Mouse (Mus musculus) retina, embryonic 14.5 days (tissue): ENCODE measurements around the gene Ddx39b.
"Not testable (repeated sequence)": the region's sequence is repeated elsewhere in the genome, so short reads cannot be mapped to it uniquely, and the experiment has no call there.

ENCODE experiments used
- DNase-seq: peaks from one replicate; pipeline ENCODE4 v3.0.0-alpha.2; 2015; ENCODE audit warnings: low spot score

Ddx39b gene

DNA sequence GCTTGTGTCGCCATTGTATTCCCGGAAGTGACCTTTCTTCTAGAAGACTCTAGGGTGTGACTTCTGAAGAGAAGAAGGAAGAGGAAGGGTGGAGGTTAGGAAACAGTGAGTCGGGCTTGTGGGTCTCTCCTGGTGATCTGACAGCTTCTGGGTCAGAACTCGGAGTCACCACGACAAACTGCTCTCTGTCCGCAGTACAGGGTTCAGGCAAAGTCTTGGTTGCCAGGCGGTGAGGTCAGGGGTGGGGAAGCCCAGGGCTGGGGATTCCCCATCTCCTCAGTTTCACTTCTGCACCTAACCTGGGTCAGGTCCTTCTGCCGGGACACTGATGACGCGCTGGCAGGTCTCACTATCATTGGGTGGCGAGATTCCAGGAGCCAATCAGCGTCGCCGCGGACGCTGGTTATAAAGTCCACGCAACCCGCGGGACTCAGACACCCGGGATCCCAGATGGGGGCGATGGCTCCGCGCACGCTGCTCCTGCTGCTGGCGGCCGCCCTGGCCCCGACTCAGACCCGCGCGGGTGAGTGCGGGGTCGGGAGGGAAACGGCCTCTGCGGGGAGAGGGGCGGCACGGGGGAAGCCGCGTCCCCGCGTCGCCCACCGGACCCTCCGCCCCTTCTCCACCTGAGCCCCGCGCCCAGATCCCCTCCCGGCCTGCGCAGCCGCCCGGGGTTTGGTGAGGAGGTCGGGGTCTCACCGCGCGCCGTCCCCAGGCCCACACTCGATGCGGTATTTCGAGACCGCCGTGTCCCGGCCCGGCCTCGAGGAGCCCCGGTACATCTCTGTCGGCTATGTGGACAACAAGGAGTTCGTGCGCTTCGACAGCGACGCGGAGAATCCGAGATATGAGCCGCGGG lies 21.3 kb downstream of the Ddx39b start, which contains the start of gene H2-D1:
Gene H2-D1 (plus strand): TSS at position 67 of the 859 bp plus-strand sequence.
- DNase-seq: peak; percentile 94

DNA sequence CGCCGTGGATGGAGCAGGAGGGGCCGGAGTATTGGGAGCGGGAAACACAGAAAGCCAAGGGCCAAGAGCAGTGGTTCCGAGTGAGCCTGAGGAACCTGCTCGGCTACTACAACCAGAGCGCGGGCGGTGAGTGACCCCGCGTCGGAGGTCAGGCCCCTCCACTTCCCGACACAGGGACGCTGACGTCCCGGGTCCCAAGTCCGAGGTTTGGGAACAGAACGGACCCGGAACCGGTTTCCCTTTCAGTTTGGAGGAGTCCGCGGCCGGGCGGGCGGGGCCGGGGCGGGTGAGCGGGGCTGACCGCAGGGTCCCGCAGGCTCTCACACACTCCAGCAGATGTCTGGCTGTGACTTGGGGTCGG lies 22.0 kb downstream of the Ddx39b start:
- DNase-seq: no peak

DNA sequence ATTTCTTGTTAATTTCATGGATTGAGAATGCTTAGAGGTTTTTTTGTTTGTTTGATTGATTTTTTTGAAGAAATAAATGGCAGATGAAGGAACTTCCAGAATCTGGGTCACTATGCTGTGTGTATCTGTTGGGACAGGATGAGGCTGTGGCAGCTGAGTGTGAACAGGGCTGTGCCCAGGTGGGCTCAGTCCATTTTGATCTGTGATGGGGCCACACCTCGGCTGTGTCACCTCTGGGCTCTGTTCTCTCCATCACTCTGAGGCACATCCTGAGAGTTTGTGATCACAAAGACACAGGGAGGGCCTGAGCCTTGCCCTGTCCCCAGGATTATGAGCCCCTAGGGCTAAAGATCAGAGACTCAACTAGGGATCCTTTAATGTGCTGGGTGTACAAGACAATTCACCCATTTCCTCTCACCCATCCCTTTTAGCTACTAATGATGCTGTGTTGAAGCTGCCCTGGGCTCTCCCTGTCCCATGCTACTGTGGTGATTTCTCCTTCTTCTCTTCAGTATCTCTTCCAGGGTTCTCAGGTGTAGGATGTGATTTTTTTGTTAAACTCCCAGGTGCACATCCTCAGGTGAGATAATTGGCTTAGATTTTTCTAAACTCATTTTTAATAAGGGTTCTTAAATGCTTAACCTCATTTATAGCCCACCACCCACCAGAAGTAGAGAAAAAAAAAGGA lies 26.0 kb downstream of the Ddx39b start:
- no peak for DNase-seq

DNA sequence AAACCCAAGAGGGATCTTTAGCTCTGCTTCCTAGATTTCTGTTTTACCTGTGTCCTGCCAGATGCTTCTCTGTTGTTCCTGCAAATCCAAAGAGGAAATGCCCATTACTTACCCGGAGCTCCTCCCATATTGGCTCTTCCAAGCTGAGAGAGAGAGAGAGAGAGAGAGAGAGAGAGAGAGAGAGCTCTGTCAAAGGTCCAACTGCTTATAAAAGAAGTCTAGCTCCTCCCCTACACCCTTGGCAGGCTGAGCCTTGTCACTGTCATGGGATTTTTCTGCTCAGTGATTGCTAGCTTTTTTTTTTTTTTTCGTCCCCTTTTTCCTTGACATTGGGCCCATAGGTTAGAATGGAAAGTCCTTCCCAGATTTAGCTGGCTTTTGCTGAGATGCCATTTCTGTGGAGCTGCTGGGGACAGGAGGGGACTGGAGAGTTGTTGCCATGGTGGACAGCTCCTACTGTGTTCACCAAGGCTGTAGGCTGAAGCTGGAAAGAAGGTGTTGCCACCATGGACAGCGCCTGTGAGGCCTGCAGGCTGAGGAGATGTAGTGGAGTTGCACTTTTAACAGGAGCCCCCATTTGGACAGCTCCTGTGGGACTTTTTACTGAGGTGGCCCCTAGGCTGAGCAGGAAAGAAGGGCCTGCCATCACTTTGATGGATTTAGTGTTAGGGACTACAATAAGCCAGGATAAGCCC lies 28.3 kb downstream of the Ddx39b start:
- no peak for DNase-seq

DNA sequence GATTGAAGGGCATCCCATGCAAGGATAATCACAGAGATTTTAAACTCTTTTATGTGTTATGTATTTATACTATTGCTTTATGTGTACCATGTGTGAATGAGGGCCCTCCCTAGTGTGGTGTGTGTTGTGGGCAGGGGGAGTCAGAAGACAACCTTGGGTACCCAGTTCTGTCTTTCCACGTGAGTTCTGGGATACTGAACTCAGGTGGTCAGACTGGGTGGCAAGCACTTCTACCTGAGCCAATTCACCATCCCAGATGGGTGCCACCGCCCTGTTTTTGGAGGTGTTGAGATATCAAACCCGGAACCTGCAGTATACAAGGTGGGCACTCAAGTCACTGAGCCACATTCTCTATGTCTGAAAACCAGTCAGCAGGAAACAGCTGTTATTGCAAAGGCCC lies 30.7 kb downstream of the Ddx39b start:
- no peak for DNase-seq

DNA sequence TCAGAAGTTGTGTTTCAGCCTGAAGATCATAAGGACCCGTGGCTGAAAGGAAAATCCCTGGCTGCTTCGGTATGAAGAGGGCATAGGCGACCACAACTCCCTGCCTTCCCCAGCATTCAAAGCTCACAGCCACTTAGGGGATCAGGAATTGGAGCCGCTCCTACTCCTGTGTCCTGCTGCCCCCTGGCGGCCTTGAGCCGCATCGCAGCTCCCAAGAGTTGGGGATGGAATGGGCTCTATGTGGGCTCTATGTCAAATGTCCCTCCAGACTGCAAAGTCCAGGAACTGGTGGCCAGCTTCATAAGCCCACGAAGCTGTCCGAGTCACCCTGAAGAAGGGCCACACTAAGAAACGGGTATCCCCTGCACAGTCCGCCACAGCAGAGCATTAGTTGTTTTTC lies 33.2 kb downstream of the Ddx39b start:
- peak; percentile 97 for DNase-seq

DNA sequence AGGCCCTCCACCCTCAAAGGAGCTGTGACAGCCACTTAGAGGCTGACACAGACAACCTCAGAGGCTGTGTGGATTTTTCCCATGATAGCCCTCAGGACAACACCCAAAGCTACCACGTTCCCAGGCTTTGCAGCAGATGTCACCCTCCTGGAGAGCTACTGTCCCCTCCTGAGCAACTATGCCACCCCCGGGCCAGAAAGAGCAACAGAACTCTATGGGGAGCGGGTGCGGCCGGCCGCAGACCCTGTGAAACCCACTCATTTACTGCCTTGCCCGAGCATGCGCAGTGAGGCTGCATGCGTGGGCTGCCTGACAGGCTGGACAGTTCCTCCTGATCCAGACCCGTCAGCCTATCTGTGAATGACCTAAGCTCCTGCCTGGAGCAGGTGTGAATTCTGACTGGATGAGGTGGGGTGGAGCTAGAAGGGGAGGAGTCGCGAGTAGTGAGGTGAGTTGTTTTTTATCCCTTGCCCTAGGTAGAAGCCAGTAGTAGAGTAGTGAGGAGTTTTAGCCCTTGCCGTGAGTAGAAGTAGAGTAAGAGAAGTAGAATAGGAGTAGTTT lies 34.8 kb downstream of the Ddx39b start:
- DNase-seq: no peak

DNA sequence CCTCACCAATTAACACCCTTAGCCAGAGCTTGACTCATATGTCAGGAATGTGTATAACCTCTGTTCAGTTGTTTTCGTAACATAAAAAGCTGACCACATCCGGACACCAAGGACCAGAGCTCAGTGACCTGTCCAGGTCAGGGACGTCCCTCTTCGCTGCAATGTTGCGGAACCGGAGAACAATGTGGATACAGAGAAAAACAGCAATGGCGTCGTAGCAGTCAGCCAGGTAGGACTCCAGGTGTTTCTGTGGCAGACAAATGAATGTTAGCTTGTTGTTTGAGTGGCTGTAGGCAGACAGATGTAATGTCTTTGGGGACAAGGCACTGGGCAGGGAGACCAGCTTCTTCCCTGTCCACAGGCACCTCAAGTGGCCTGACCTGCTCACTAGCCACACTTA lies 36.5 kb downstream of the Ddx39b start:
- DNase-seq: no peak

DNA sequence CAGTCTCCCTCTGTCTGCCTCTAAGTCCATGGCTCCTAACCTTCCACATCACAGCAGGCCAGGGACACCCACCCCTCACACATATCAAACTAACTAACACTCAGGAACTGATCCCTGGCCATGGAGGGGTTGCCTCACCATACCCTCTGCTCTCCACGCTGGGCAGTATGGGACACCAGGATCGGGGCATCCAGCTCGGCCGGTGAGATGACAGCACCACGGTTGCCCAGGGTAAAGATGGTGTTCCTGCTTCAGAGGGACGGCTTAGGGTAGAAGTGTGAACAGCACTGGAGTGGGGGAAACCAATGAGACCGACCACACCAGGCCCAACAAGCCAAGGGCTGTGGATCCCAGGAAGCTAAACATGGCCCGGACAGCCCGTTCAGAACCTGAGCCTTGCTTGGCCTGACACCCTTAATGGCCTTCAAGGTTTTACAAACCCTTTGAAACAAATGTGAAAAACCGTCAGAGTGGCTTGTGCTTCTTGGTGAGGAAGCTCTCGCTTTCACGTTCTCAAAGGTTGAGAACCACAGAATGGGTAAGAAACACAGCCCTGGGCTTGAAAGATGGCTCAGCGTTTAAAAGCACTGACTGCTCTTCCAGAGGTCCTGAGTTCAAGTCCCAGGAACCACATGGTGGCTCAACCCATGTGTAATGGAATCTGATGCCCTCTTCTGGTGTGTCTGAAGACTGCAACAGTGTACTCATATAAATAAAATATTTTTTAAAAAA lies 37.6 kb downstream of the Ddx39b start:
- DNase-seq: no peak

DNA sequence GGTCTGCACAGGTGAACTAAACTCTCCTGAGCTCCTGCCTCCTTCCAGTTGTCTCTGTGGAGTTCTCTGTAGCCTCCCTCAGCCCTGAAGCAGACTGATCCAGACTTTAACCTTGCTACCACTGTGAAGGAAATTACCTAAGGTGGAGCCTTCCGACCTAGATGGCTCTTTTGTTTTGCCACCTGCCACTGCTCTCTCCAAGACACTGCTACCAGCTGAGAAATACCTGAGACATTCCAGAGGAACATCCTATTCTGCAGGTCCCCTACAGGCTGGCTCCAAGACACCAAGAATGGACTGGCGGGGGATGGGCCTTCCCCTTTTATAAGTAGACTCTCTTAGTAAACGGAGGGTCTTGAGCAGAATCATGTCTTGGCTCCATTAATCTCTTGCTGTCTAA lies 38.7 kb downstream of the Ddx39b start:
- no peak for DNase-seq

DNA sequence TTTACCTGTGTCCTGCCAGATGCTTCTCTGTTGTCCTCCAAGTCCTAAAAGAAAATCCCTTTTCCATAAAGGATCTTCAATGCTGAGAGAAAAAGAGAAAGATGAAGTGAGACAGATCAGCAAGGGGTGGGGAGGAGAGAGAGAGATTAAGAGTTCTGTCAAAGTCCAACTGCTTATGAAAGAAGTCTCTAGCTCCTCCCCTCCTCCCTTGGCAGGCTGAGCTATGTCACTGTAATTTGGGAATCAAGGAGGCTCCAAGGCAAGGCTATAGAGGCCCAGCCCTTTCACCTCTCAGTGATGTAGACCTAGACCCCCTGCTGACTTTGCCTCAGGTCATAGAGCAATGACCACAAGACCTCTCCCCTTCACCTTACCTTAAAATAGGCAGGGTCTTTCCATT lies 43.9 kb downstream of the Ddx39b start:
- no peak for DNase-seq

DNA sequence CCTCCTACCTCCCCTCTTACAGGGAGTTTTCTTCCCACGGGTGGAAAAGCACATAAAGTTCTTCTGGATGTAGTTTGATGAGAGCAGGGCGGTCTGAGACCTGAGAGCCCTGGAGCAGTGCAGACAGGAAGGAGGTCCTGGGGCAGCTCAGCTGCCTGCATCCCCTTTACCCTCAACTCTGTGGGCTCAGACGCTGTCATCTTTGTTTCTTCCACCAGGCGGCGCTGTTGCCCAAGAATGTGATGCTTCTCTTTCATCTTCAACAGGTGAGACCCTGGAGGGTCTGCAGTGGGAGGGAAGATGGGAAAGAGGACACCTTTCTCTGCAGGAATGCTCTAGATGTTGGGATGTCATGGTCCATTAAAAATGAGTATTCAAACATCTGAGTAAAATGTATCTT lies 54.2 kb downstream of the Ddx39b start:
- DNase-seq: peak; percentile 89

DNA sequence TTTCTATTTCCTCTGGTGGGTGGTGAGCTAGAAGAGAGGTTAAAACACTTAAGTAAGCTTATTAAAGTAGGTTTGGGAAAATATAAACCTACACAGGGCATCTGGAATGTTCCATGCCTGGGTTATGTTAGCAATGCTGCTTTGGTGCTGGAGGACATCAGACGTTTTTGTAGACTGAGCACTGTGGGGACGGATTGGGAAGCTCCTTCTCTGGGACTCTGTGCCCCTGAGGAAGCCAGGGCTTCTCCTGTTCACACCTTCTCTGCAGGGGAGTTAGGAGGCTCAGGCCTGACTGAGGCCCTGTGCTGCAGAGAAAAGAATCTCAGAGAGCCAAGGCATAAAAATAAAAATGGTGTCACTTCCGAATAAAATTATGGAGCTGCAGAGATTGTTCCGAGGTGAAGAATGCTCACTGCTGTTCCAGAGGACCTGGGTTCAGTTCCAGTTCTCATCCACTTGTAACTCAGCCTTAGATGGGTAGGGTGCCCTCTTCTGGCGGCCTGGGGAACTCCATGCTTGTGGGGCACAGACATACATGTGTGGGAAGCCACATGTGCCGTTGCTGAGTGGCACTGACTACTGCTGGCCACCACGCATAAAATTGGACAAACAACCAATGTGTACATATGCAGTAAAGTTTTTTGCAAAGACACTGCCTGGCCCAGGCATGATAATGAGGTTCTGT lies 58.9 kb downstream of the Ddx39b start:
- not testable (repeated sequence) for DNase-seq

DNA sequence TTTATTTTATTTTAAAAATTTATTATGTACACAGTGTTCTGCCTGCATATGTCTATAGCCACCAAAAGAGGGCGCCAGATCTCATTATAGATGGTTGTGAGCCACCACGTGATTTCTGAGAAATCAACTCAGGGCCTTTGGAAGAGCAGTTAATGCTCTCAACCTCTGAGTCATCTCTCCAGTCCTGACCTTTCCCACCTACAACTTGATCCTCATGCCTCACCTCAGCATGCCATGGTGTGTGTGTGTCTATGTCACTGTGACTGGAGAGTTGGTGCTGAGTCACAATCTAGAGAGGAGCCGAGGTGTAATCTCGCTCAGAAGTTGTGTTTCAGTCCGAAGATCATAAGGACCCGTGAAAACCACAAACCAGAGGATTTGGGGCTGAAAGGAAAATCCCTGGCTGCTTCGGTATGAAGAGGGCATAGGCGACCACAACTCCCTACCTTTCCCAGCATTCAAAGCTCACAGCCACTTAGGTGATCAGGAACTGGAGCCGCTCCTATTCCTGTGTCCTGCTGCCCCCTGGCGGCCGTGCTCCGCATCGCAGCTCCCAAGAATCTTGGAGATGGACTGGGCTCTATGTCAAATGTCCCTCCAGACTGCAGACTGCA lies 60.2 kb downstream of the Ddx39b start:
- DNase-seq: peak; percentile 97

DNA sequence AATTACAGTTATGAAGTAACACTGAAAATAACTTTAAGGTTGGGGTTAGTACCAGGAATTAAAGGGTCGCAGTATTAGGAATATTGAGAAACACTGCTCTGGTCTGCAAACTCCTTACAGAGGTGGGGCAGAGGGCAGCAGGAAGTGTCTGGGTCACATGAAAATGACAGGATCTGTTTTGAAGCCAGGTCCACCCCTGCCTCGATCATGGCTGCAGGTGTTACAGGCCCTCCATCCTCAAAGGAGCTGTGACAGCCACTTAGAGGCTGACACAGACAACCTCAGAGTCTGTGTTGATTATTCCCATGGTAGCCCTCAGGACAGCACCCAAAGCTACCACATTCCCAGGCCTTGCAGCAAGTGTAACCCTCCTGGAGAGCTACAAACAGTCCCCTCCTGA lies 61.7 kb downstream of the Ddx39b start:
- no peak for DNase-seq
